Mouse (Mus musculus) cerebellum, postnatal 4 days (tissue): Measurements from ENCODE around the gene Adcy2.

ENCODE experiments used
- DNase-seq, 2 experiments: peaks; one replicate each; pipeline ENCODE4 v3.0.0; 2022; ENCODE audit warnings: low spot score in 2 of 2, mixed read lengths in 1 of 2

Gene Adcy2

DNA sequence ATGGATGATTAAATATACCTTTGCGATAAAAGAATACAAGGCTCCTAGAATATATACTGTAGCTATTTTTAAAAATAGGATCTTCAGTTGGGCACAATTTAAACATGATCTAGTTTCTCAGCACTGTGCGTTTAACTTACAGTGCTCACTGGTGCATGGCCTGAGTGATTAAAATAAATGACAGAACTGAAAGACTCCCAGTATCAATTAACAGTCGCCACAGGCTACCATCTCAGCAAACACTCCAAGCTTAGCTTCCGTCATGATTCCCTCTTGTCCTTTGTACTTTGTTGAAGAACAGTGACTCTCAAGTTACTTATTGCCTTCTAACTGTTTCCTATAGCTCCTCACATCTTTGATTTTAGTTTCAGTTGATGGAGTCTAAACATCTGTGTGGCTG is 170.9 kb downstream of the Adcy2 start:
- DNase-seq, result no peak

DNA sequence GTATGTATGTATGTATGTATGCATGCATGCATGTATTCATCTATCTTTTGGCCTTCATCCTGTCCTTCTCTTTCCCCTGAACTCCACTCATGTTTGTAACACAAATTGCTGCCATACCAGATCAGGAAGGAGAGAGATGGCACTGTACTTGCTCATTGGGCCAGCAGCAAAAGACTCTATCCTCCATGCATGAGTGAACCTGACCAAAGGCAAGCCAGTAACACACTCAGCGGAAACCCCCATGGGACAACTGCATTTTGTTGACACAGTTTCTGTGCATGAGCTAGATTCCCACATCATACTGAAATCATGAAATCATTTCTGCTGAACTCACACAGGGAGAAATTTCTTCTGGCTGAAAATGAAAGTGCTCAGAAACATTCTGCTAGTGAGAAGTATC is 172.9 kb downstream of the Adcy2 start:
- no peak for DNase-seq

DNA sequence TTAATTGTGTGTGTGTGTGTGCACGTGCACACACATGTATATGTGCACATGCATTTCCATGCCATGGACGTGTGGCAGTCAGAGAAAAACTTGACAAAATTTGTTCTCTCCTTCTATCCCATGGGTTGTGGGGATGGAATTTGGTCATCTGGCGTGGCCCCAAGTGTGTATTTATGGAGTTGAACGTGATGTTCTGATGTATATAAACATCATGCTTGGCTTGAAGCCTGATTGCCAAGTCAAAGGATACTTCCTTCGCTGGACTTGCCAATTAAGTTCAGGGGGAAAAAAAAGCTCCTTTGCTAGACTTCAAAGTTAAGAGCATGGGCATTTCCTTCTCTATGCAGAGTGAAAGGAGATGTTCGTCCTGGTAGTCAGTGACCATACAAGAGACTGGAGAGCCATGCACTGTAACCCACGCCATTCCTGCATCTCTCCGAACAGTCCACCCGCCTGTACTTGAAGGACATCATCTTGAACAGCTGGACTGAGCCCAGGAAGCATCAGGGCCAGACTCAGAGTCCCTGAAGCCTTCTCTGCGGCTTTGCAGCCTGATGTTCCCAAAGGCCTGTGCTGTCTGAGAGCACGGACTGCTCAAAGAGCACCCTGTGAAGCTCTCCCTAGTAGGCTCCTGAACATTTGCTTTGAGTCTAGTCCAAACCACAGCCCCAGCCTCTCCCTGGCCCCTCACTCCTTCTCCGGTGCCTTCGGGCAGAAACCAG is 178.3 kb downstream of the Adcy2 start:
- no peak for DNase-seq

DNA sequence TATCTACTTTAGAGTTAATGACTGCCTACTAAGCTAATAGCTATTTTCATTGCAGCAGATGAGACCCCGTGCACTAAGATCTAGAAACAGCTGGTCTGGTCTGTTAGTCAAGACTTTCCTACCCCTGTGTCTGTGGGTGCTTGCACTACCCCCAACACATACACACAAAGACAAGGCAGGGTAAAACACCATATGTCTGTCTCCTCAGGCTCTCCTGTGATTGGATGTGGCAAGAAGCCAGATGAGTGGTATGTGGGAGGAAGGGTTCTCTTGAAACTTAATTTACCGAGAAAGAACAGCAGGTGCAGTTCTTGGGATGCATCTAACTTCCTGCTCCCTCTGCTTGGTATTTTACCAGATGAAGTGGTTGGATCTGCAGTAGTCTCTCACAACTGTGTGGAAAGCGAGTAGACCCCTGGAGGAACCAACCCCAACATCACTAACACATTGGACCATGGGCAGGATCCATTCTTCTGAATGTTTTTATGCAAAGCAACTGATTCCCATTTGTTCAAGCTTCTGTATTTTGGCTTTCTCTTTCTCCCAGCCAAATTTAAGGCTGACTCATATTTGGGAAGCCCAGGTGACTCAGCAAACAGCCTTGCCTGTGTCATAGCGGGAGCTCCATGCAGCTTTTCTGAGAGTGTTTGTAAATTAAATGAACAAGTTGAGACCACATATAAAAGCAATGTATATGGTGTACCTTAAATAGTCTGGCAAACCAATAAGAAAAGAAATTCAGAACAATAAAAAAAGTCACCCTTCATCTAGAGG is 183.4 kb downstream of the Adcy2 start:
- no peak for DNase-seq

DNA sequence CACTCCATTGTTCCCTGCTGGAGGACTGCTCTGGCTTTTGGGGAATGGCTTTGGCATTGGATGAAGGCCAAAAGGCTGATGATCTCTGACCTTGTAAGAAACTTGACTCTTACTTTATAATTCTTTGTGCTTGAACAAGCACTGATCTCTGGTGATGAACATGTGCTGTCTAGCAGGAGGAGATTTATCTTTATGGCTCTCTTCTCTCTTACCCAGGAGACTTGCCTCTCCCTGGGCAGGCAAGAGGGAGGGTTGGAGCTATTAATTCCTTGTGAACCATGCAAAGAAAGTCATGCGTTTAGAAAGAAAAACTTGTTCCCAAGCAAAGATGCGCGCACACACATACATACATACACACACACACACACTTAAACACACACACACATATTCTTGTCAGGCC is 188.2 kb downstream of the Adcy2 start:
- DNase-seq, result no peak

DNA sequence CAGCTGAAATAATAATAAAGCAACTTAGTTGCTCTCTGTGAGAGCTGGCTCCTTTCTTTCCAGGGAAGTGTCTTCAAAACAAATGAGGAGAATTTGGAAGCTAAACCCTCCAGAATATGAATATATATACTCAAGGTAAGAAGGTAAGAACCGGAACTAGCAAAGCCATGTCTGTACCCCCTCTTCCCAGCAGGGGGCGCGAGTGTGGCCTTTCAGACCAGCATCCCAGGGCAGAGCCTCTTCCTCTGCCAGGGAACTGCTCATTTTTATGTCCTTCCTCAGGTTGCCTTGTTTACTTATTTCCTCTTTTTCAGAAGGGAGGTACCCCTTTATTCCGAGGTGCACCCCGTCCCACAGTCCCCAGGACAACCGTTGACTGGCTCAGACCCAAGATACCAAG is 199.6 kb downstream of the Adcy2 start:
- DNase-seq, result peak in 1 of 2 experiments; percentile 15

DNA sequence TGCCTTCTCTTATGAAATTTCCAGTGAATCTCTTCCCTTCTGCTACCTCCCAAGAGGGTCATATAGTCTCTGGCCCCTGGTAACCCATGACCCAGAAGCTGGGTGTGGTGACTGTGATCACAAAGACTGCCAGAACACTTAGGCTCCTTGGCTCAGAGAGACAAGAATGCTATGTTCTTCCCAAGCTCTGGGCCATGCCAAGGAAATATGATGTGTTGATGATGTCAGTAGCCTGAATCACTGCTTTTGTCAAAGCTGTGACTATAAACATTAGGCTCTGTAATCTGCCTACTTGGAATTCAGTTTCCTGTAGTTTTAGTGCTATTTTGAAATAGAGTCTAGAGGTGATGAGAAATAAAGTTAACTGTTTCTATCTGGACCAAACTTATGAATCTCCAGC is 206.1 kb downstream of the Adcy2 start:
- no peak for DNase-seq

DNA sequence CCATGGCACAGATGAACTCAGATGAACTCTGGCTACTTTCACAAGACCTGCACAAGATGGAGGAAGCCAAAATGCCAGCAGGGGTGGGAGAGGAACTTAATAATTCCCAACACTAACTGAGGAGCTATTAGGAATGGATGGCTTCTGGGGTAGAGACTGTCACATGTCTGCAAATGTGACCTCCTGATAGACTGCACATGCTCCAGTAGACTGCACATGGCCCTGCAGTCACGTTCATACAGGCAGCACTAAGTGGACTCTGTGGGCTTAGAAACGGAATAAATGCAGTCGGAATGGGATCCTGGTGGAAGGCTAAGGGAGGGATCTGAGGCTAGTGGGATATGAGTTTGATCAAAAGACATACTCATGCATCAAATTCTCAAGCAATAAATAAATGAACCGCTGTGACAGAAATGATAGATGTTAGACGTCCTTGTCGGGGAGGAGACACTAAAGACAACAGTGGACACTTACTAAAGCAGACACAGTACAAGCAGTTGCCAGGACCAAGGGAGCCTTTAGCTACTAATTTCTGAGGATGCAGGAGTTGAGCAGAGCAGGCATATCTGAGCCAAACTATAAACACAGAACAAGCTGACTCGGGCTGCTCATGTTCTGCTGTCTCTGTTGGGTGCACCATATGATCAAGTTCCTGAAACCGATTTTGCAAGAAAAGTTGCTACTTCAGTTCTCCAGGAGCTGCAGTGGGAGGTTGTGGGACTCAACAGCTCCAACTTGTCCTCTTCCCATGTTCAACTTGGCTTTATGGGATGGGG is 211.9 kb downstream of the Adcy2 start:
- DNase-seq, result no peak

DNA sequence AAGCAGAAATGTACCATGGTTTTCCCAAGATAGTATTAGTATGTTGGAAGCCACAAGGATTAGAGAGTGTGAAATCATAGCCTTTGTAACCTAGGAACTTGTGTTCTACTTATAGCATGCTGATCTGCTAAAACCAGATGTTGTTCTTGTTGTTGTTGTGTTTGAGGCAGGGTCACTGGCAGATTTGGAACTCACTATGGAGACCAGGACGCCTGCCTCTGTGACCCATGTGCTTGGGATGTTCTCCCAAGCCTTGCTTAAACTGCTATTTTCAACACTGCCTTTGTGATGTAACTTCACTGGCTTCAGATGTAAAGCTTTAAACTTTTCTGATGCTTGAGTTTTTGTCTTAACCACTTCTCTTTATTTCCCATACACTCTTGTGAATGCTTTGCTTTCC is 216.2 kb downstream of the Adcy2 start:
- DNase-seq, result no peak

DNA sequence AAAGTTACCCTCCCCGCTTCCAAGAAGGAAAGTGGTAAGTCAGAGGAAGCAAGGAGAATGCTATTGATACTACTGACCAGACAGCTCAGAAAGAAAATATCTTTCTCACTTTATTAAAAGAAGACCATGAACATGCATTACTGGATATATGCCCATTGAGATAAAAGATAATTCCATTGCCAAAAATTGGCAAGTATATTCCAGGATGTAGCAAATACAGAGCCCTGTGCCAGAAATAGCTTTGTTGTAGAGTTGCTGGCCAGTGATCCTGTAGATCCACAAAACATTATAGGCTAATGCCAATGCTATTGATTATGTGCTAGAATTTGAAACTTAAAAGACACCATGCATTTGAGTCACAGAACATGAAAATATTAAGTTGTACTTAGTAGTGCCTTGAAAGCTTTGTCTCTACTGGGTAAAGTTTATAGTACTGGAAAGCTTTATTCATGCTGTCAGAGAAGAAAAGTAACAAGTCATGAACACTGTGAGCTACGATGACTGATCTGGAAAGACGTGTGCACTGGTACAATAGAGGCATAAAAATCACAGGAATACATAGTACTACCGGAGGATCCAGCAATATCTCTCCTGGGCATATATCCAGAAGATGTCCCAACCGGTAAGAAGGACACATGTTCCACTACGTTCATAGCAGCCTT is 221.2 kb downstream of the Adcy2 start:
- no peak for DNase-seq

DNA sequence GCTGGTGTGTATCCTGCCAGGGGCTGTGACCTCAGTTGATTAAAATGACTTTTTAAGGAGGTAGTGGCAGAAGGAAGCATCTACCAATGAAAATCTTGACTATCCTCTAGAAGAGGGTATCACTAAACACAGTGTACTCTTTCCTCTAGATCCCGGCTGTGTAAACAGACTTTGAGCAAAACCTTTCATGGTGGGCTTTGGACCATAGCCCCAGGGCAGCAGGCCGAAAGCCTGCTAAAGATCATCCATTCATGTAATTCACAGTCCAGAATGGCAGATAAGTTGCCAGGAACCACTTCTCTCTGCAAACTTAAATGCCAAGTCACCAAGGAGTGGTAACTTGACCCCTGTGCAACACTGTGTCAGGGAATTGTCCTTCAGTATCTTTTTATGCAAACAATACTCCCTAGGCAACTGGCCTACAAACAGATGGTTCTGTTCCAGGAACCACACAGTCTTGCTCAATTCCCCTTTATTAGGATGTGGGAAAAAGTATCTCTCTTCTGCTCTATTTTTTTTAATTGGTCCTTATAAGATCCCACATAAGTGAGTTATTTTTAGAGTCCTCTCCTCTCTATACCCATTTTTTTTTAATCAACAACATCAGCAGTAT is 225.6 kb downstream of the Adcy2 start:
- no peak for DNase-seq

DNA sequence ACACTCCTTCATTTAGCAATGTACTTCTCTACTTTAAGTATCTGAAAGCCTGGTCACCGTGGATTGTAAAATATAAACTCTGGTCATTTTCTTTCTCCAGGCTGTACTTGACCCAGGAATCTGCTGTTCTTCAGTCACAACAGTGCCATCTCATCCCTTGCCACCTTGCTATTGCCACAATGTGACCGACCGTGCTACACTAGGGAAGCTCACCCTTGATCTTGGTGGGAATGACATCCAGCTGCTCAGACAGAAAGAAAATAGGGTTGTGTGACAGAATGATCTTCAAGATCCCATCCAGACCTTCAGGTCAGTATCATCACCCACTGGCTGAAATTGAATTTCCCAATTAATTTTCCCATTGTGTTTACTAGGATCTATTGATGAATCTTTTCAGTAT is 230.8 kb downstream of the Adcy2 start:
- no peak for DNase-seq

DNA sequence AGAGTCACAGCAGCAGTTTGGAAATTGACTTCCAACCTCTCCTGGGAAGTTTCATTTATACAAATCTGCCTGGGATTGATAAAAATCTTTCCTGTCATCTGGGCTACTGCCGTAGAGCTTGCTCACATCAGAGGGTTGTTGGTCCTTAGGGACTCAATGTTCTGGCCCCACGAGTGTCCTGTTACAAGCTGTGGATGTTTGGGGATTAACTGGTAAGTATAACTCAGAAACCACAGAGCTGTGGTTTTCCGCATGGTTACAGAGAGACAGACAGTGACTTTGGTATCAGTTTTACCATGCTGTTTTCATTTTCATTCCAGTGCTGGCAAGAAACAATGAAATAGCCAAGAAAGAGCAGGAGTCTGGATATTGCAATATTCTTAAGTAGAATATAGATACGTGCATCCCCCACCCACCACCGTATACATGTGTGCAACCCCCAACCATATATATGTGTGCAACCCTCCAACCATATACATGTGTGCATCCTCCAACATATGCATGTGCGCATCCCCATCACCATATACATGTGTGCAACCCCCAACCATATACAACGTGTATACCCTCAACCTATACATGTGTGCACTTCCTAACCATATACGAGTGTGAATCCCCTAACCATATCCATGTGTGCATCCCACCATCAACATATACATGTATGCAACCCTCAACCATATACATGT is 233.3 kb downstream of the Adcy2 start:
- DNase-seq, result no peak

DNA sequence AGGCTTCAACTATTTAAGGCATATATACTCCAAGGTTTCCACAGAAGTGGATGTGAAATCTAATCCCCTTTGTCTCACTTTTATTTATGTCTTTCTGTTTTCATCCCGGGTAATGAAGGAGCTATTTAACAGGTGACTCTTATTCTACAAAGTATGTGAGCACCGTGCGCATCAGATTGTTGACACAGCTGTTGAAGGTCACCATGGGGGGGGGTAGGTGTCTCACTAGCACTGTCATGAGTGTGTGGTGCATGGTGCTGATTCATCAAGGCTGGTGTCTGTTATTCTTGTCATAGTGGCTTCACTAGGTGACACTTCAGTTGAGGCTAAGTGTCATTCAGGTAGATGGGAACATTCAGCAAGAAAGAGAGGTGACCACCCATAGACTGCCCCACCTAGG is 234.7 kb downstream of the Adcy2 start:
- DNase-seq, result no peak

DNA sequence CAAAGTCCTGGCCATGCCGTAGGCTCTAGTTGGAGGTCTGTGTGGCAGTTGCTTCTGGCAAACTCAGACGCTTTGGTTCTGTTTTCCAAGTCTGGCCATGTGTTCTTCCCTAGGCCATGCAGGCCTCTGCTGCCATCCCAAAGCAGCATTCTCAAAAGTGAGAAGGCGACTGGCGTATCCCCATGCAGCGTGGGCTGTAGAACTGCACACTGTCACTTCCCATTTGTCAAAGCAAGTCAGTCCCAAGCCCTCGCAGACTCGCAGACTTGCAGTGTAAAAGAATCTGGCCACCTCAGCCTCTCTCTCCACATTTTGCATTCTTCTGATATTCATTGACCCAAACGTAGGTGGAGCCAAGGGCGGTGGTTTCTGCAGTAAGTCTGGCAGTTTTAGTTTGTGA is 249.5 kb downstream of the Adcy2 start:
- no peak for DNase-seq

DNA sequence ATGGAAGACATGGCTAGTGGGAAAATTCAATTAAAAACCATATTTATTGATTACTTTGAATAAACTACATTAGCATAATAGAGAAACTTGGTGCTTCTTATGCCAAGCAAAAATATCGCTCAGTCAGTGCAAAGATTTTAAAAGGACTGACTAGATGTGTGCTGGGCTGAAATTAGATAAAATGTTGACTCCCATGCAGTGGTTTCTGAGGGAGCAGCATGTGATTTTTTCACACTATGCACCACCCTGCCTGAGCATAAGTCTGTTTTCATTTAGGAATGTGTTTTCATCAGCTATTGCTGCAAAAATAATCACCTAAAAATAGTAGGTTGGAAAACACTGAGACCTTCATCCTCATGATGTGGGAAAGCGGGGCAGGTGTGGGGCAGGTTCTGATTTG is 250.0 kb downstream of the Adcy2 start:
- DNase-seq, result no peak

DNA sequence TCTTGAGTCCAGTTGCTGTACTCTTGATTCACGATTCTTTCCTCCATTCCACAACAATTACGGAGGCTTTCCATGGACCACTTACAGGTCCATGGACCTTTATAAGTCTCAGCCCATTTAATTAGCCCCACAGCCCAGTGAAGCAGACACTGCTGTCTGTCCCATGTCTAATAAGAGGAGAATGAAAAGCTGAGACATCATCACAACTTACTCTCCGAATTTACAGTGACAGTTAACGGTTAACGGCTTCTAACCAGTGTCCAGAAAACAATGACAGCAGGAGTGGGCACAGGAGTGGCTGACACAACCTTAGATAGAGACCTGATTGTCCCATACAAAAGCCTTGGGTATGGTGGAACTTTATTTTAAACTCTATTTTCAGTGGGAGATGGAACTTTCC is 253.9 kb downstream of the Adcy2 start:
- no peak for DNase-seq

DNA sequence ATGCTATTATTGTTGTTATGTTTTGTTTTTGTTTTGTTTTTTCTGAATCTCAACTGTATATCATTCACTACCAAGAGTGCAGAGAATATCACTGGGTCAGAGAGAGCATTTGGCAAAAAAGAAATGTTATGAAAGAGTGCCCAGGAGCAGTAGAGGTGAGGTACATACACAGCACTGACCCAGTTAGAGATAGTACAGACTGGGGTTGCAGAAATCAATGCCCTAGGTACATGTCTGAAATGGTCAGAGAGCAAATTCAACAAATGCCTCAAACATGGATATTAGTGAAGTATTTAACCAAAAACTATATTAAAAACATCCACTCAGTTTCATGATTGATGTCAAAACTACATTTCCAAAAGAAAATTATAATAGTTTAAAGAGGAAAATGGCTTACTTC is 286.7 kb downstream of the Adcy2 start:
- no peak for DNase-seq

DNA sequence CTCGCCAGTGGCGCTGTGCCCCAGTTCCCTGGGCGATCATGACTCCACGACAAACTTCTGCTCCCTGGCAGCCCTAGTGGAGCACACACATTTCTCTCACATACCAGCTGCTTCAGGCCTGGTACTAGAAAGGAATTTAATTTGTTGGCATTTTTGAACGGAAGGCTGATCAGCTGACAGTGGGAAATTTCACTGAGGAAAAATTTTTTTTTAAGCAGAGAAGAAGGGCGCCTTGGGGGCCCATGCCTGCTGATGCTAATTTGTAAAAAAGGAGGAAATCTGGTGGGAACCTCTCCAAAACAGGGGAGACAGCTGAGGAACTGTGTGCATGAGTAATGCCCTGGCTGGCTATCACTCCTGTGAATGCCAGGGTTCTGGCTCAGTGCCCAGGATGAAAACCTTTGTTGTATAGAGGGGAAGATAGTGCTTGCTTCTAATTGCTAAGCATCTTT is 292.0 kb downstream of the Adcy2 start:
- DNase-seq, result peak; percentile 40 to 76

DNA sequence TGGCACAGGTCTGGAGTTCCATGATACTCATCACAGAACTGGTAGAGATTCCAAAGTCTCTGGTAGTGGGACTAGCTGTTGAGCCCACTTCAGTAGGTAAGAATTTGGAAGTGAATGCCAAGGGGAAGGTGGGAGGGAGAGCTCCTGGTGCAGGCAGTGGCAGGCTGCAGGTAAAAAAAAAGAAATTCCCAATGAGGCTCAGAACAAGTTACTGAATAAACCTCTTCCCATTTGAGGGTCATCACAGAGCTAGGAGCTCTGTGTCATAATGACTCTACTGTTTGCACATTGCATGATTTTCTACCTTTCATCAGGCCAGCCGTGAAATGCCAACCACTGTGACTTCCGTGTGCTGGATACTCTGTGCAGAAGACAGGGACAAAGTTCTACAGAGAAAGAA is 314.4 kb downstream of the Adcy2 start:
- no peak for DNase-seq

DNA sequence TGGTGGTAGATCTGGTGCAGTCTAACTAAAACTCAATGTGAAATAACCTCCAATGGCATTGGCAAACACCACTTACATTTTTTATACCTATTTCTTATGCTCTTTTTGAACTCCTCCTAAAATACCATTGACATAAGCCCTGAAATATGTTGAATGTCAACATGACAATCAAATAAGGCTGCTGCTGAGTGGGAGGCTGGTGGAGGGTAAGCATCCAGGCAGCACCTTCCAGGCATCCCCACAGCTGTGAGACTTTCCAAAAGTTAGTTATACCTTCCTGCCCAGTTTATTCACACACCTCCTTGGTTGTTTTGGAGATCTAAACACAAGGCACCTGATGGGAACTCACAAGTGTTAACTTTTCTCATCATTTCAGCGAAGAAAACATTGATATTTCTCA is 318.9 kb downstream of the Adcy2 start:
- no peak for DNase-seq
